Mouse (Mus musculus) thymus, adult 2 months (tissue): ENCODE measurements around the gene Nek4. TPM values are rescaled to one million over a fixed set of nuclear protein-coding genes. Genes with fewer than 3 reads are reported as not detected.

Experiments
- DNase-seq: peaks from one replicate; pipeline ENCODE4 v3.0.0; 2021
- H3K27ac ChIP-seq: fragments of 200-500 bp; 2 replicates; pipeline ENCODE4 v1.5.1; 2012; ENCODE audit warnings: low read length, control low read depth; ENCODE audit not compliant: control insufficient read depth, insufficient read depth
- H3K27me3 ChIP-seq: fragments of 200-500 bp; 2 replicates; pipeline ENCODE4 v1.6.1; 2012; ENCODE audit warnings: mild to moderate bottlenecking, low read length, moderate library complexity, mixed read lengths; ENCODE audit not compliant: control insufficient read depth, insufficient read depth
- H3K36me3 ChIP-seq: fragments of 200-500 bp; 2 replicates; pipeline ENCODE4 v1.6.1; 2012; ENCODE audit warnings: mild to moderate bottlenecking, low read length, moderate library complexity; ENCODE audit not compliant: control insufficient read depth, insufficient read depth
- H3K4me1 ChIP-seq: fragments of 200-500 bp; replicated peaks from 2 replicates; pipeline ENCODE4 v1.6.1; 2012; ENCODE audit warnings: low read length; ENCODE audit not compliant: control insufficient read depth, insufficient read depth
- H3K4me3 ChIP-seq: fragments of 200-500 bp; 2 replicates; pipeline ENCODE4 v1.5.1; 2012; ENCODE audit warnings: mild to moderate bottlenecking, low read length, control low read depth, moderate library complexity; ENCODE audit not compliant: control insufficient read depth, insufficient read depth
- CTCF ChIP-seq: fragments of 200-500 bp; IDR thresholded peaks from 2 replicates; pipeline ENCODE4 v1.5.1; 2012; ENCODE audit warnings: mild to moderate bottlenecking, control low read depth, low read length, moderate library complexity, borderline replicate concordance; ENCODE audit not compliant: control insufficient read depth, poor library complexity, insufficient read depth; ENCODE audit errors: extremely low read depth
- POLR2A ChIP-seq: fragments of 200-500 bp; IDR thresholded peaks from 2 replicates; pipeline ENCODE4 v1.6.1; 2012; ENCODE audit warnings: mild to moderate bottlenecking, low read length, control low read depth, moderate library complexity; ENCODE audit not compliant: control insufficient read depth, poor library complexity, insufficient read depth; ENCODE audit errors: extremely low read depth
- WGBS: fragments of 180-500 bp; shearing (Covaris S2); methylation state at CpG from one replicate; pipeline ENCODE4 v1.1.7; 2018; 5-methylcytosine and 5-hydroxymethylcytosine counted together
- polyA plus RNA-seq: library from polyadenylated mRNA; depleted of rRNA; stranded (reverse); fragments of >200 nt; gene quantifications from 2 replicates; pipeline ENCODE4 v1.2.3, GENCODE M21; 2012; rRNA removed

The Nek4 gene
- 2.5 and 2.6 TPM in 2 replicates for polyA plus RNA-seq

- Histone ChIP-seq H3K27me3 (no peaks in the 10 kb centered on the region), H3K27ac (no peak within 1 kb of the TSS), H3K4me3 (peak within 1 kb of the TSS; percentile 70), H3K4me1 (peaks cover 2% of the 10 kb centered on the region), H3K36me3 (no peaks in the 10 kb centered on the region)
- peak; percentile 42; the same call in 1 of the 2 replicates for TF ChIP-seq POLR2A
- peak; percentile 60; the same call in 1 of the 2 replicates for TF ChIP-seq CTCF
- under 1% methylated on average over 57 of the region's 57 CpGs for WGBS
- peak; percentile 96 for DNase-seq
These were observed at the start of gene Nek4 for GRCm38 (mm10) chr14:30951154-30951825. Gene Nek4 (plus strand): TSS chr14:30951377.

GRCm38 (mm10) chr14:30902628-30903027 lies 48.5 kb upstream of the Nek4 start:
- Histone ChIP-seq H3K4me3 (no peak overlapping the region), H3K4me1 (no peaks in the 10 kb centered on the region), H3K27me3 (no peaks in the 10 kb centered on the region), H3K27ac (no peak overlapping the region), H3K36me3 (no peaks in the 10 kb centered on the region)
- no peak for DNase-seq
- TF ChIP-seq CTCF, result no peak
- TF ChIP-seq POLR2A, result no peak
- WGBS, result 92% methylated on average over 5 of the region's 5 CpGs

- Histone ChIP-seq H3K4me1 (no peaks in the 10 kb centered on the region), H3K27me3 (no peaks in the 10 kb centered on the region), H3K27ac (no peak overlapping the region), H3K4me3 (no peak overlapping the region), H3K36me3 (no peaks in the 10 kb centered on the region)
- no peak for TF ChIP-seq CTCF
- no peak for TF ChIP-seq POLR2A
- 75% methylated on average over 3 of the region's 3 CpGs for WGBS
- no peak for DNase-seq
These were observed 48.1 kb upstream of the Nek4 start for GRCm38 (mm10) chr14:30903036-30903435.

- Histone ChIP-seq H3K27ac (no peak overlapping the region), H3K4me1 (no peaks in the 10 kb centered on the region), H3K27me3 (no peaks in the 10 kb centered on the region), H3K4me3 (no peak overlapping the region), H3K36me3 (no peaks in the 10 kb centered on the region)
- DNase-seq, result no peak
- WGBS, result 91% methylated on average over 8 of the region's 8 CpGs
- TF ChIP-seq POLR2A (no peak), CTCF (no peak)
These were observed 46.9 kb upstream of the Nek4 start for GRCm38 (mm10) chr14:30904307-30904706.

- TF ChIP-seq CTCF (no peak), POLR2A (no peak)
- Histone ChIP-seq H3K4me1 (no peaks in the 10 kb centered on the region), H3K36me3 (no peaks in the 10 kb centered on the region), H3K27ac (no peak overlapping the region), H3K27me3 (no peaks in the 10 kb centered on the region), H3K4me3 (no peak overlapping the region)
- DNase-seq, result no peak
- 94% methylated on average over 6 of the region's 6 CpGs for WGBS
These were observed 45.2 kb upstream of the Nek4 start for GRCm38 (mm10) chr14:30906001-30906400.

- TF ChIP-seq POLR2A (no peak), CTCF (no peak)
- no peak overlapping the region for H3K4me3 ChIP-seq
- no peaks in the 10 kb centered on the region for H3K4me1 ChIP-seq
- WGBS, result 84% methylated on average over 3 of the region's 3 CpGs
- DNase-seq, result no peak
- no peaks in the 10 kb centered on the region for H3K36me3 ChIP-seq
- no peak overlapping the region for H3K27ac ChIP-seq
- H3K27me3 ChIP-seq, result no peaks in the 10 kb centered on the region
These were observed 43.3 kb upstream of the Nek4 start for GRCm38 (mm10) chr14:30907814-30908265.
